In genomic region chr17:86313413-86314139, GRCm38 (mm10) we compare ENCODE assay signal across 8 mouse cellular contexts.
DNase-seq lines count a peak whose midpoint lies in the region; TF ChIP-seq lines count a peak whose summit lies in the region.

No protein-coding gene starts in this region.

- TF ChIP-seq CTCF in lung, adult 2 months (IDR thresholded peaks at IDR 0.05; ENCODE audit: insufficient read depth, low read length), result no peak; the same call in 1 of the 2 replicates
- no peak for TF ChIP-seq CTCF in liver, adult 2 months (IDR thresholded peaks at IDR 0.05; ENCODE audit: low read depth, low read length)

- H3K79me2 ChIP-seq in liver, adult 2 months (ENCODE audit: control insufficient read depth, insufficient read depth, low read length), result peaks cover 8% of the 10 kb centered on the region; the same call in 1 of the 2 replicates

- peaks cover 11% of the 10 kb centered on the region for H3K4me1 ChIP-seq in lung, adult 2 months (ENCODE audit: control insufficient read depth, insufficient read depth, low read length)
- peaks cover 49% of the 10 kb centered on the region for H3K4me1 ChIP-seq in heart, embryonic 10.5 days
- H3K4me1 ChIP-seq in liver, adult 2 months (ENCODE audit: control insufficient read depth, insufficient read depth, low read length), result peaks cover 3% of the 10 kb centered on the region; the same call in 1 of the 2 replicates

- H3K9me3 ChIP-seq in heart, embryonic 10.5 days, result no peaks in the 10 kb centered on the region

- no peaks in the 10 kb centered on the region for H3K36me3 ChIP-seq in heart, embryonic 10.5 days
- H3K36me3 ChIP-seq in liver, adult 2 months (ENCODE audit: control insufficient read depth, insufficient read depth, low read length), result no peaks in the 10 kb centered on the region

- no peak overlapping the region for H3K4me3 ChIP-seq in lung, adult 2 months (replicated peaks; ENCODE audit: extremely low read depth, low read depth, low read length)
- H3K4me3 ChIP-seq in heart, embryonic 10.5 days, result no peak overlapping the region
- no peak overlapping the region for H3K4me3 ChIP-seq in liver, adult 2 months (ENCODE audit: insufficient read depth, low read depth, low read length)

- peak overlapping the region; percentile 68 for H3K27ac ChIP-seq in heart, embryonic 10.5 days
- peak overlapping the region; percentile 11 for H3K27ac ChIP-seq in liver, adult 2 months (replicated peaks; ENCODE audit: insufficient read depth, low read depth, low read length)

- H3K27me3 ChIP-seq in heart, embryonic 10.5 days (ENCODE audit: insufficient read depth, poor library complexity, severe bottlenecking), result no peaks in the 10 kb centered on the region
- no peaks in the 10 kb centered on the region for H3K27me3 ChIP-seq in liver, adult 2 months (ENCODE audit: control insufficient read depth, insufficient read depth, low read length)

- 28% methylated on average over 8 of the region's 8 CpGs for WGBS in lung, adult 2 months
- WGBS in heart, embryonic 10.5 days, result 39% methylated on average over 8 of the region's 8 CpGs
- WGBS in liver, adult 2 months, result 42% methylated on average over 8 of the region's 8 CpGs

- TF ChIP-seq POLR2A in lung, adult 2 months (IDR thresholded peaks at IDR 0.05; ENCODE audit: borderline replicate concordance, extremely low read depth, low read depth, low read length), result no peak
- no peak for TF ChIP-seq POLR2A in liver, adult 2 months (IDR thresholded peaks at IDR 0.05; ENCODE audit: extremely low read depth, insufficient read depth, low read length)

- peak; percentile 54 to 76 for DNase-seq in lung, adult 18-20 months
- no peak for DNase-seq in lung, adult 2 months
- peak; percentile 94 for DNase-seq in heart, embryonic 10.5 days (ENCODE audit: low spot score)
- peak; percentile 43 for DNase-seq in liver, adult 2 months (ENCODE audit: extremely low read depth, low read depth, low spot score)
- DNase-seq in spleen, postnatal 4 days (ENCODE audit: low spot score in 2 of 2), result peak; percentile 75 to 77
- no peak for DNase-seq in layer of hippocampus, adult 18-20 months (ENCODE audit: low spot score in 2 of 2)
- no peak for DNase-seq in cerebellum, adult 11 months
- no peak for DNase-seq in thymus, postnatal 0 days (ENCODE audit: low spot score)

- no peak overlapping the region for H3K9ac ChIP-seq in liver, adult 2 months (ENCODE audit: low read depth, low read length)

Comparison
In these comparisons a context has a peak if more than half of its experiments do, and no peak if none do; other contexts are left out.
1. DNase-seq: peak in lung, adult 18-20 months (2 of 2), heart, embryonic 10.5 days (single experiment), liver, adult 2 months (single experiment) and spleen, postnatal 4 days (2 of 2); none in lung, adult 2 months (single experiment), layer of hippocampus, adult 18-20 months (0 of 2), cerebellum, adult 11 months (single experiment) and thymus, postnatal 0 days (single experiment).